Mouse (Mus musculus): ENCODE data around the gene Col6a4. TPM values are rescaled to one million over a fixed set of nuclear protein-coding genes. Genes with fewer than 3 reads are reported as not detected.

The Col6a4 gene
- polyA plus RNA-seq, 1 experiment from 2014 or later: not detected

DNA sequence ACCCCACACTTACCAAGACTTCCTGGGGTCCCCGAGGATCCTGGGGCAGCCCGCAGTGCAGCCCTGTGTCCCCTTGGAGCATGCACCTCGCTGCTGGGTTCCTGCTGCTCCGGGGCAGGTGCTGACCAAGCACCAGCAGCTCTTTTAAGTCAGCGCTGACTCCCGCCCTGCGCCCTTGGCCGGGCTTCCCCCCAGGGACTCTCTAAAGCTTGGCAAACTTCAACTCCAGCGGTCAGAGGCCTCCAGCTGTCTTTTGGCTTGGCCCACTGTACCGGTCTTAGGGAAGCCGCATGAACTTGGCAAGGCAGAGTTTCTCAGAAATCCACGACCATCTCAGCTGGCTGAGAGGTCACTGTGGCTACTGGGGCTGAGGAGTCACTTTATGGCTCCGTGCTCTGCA lies 136.1 kb downstream of the Col6a4 start, which contains the start of gene Col6a5:
Gene Col6a5 (minus strand): TSS at position 111 of the 400 bp plus-strand sequence.
- Histone ChIP-seq H3K27ac (ENCODE audit: poor library complexity, severe bottlenecking) (no peak within 1 kb of the TSS), H3K36me3 (no peaks in the 10 kb centered on the region), H3K9ac (no peak within 1 kb of the TSS), H3K4me1 (replicated peaks) (peaks cover 7% of the 10 kb centered on the region; the same call in 1 of the 2 replicates), H3K27me3 (replicated peaks) (0 out of 2 replicates have a peak, but pooled peaks cover 4% of the 10 kb centered on the region), H3K4me3 (no peak within 1 kb of the TSS), H3K9me3 (replicated peaks) (no peaks in the 10 kb centered on the region), H3K4me2 (peak within 1 kb of the TSS; percentile 17; the same call in 1 of the 2 replicates)
- WGBS: 11% methylated on average over 13 of the region's 13 CpGs
- ATAC-seq (ENCODE audit: insufficient number of reproducible peaks, low FRiP score): no peak

DNA sequence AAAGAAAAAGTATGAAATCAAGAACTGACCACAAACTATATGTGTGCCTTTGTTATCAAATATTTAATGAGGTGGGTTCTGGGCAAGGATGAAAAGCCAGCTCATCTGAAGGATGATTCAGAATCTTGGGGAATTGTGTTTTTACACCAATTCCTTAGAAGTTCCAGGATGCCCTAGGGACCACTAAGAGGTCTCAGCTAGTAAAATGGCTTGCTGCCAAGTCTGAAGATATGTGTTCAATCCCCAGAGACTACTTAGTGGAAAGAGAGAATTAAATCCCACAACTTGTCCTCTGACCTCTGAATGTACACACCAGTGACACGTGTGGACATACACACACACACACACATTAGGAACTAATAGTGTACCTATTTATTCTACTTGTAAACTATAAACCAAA lies 137.5 kb downstream of the Col6a4 start:
- H3K4me3 ChIP-seq: no peak overlapping the region
- peaks cover 7% of the 10 kb centered on the region; the same call in 1 of the 2 replicates for H3K4me1 ChIP-seq (replicated peaks)
- H3K27ac ChIP-seq (ENCODE audit: poor library complexity, severe bottlenecking): no peak overlapping the region
- H3K9ac ChIP-seq: no peak overlapping the region
- no peaks in the 10 kb centered on the region for H3K36me3 ChIP-seq
- H3K27me3 ChIP-seq (replicated peaks): 0 out of 2 replicates have a peak, but pooled peaks cover 4% of the 10 kb centered on the region
- H3K4me2 ChIP-seq: no peak overlapping the region
- 61% methylated on average over 1 of the region's 1 CpGs for WGBS
- H3K9me3 ChIP-seq (replicated peaks): no peaks in the 10 kb centered on the region
- ATAC-seq (ENCODE audit: insufficient number of reproducible peaks, low FRiP score): no peak

DNA sequence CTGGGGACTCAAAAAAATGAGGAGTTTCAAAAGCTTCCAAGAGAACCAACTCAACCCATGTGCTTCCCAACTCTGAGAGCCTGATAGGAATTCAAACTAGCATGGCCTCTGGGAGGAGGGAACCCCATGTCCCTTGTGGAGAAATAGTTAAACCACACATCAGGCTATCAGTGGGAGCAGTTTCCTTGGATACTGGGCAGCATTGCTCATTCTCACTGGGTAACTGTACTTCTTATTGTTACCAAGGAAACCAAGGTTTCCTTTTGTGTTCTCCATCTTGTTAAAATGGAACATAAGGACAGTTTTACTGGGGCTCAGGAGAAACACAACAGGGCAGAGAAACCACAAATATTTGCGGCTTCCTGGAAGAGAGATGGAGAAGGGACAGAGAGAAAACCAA lies 146.8 kb downstream of the Col6a4 start:
- Histone ChIP-seq H3K4me3 (no peak overlapping the region), H3K4me1 (replicated peaks) (no peaks in the 10 kb centered on the region), H3K9ac (no peak overlapping the region), H3K9me3 (replicated peaks) (no peaks in the 10 kb centered on the region), H3K4me2 (no peak overlapping the region), H3K27me3 (replicated peaks) (no peaks in the 10 kb centered on the region), H3K36me3 (no peaks in the 10 kb centered on the region), H3K27ac (ENCODE audit: poor library complexity, severe bottlenecking) (no peak overlapping the region)
- no peak for ATAC-seq (ENCODE audit: insufficient number of reproducible peaks, low FRiP score)
- WGBS: 77% methylated on average over 1 of the region's 1 CpGs

DNA sequence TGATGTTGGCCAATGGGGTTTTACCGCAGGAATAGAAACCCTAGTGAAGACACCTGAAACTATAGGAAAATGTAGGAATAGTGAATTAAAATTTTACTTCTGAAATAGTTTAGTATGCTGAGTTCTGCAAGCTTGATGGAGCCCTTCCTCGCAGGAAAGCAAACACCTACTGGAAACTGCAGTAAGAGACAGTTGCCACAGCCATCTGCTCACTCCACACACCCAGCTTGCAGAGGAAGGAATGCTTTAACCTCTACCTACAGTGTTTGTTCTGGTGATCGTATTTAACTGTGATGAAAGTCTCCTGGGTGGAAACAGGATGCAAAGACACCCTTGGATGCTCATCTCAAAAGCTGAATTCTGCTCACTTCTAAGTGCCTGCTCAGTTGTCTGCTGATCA lies 149.0 kb downstream of the Col6a4 start:
- H3K4me3 ChIP-seq: no peak overlapping the region
- ATAC-seq (ENCODE audit: insufficient number of reproducible peaks, low FRiP score): no peak
- WGBS: 71% methylated on average over 3 of the region's 3 CpGs

More for the DNA sequence above, 149.0 kb downstream of the Col6a4 start:
- Histone ChIP-seq H3K27me3 (replicated peaks) (no peaks in the 10 kb centered on the region), H3K9me3 (replicated peaks) (no peaks in the 10 kb centered on the region), H3K4me1 (replicated peaks) (no peaks in the 10 kb centered on the region), H3K4me2 (no peak overlapping the region), H3K27ac (ENCODE audit: poor library complexity, severe bottlenecking) (no peak overlapping the region), H3K9ac (no peak overlapping the region), H3K36me3 (no peaks in the 10 kb centered on the region)

Other genes starting within 250 kb of the Col6a4 start
- gene Col6a5, start 136.1 kb downstream of the Col6a4 start, polyA plus RNA-seq (2016; fragmentation: Nextera tagmentation; extraction: Ambion mirVana): 0.01 and 0.08 TPM in 2 replicates
- 1.1 TPM in 2 replicates for gene Glyctk, start 61.4 kb upstream of the Col6a4 start, polyA plus RNA-seq (2016; fragmentation: Nextera tagmentation; extraction: Ambion mirVana)
- gene Wdr82, start 74.1 kb upstream of the Col6a4 start, polyA plus RNA-seq (2016; fragmentation: Nextera tagmentation; extraction: Ambion mirVana): 23.6 and 23.7 TPM in 2 replicates
- gene Ppm1m, start 103.0 kb upstream of the Col6a4 start, polyA plus RNA-seq (2016; fragmentation: Nextera tagmentation; extraction: Ambion mirVana): 30.7 and 34.1 TPM in 2 replicates
- gene Twf2, start 106.3 kb upstream of the Col6a4 start, polyA plus RNA-seq (2016; fragmentation: Nextera tagmentation; extraction: Ambion mirVana): 52.9 and 53.9 TPM in 2 replicates
- not detected in 2 replicates for gene Tlr9, start 125.8 kb upstream of the Col6a4 start, polyA plus RNA-seq (2016; fragmentation: Nextera tagmentation; extraction: Ambion mirVana)
- 129 and 133 TPM in 2 replicates for gene Alas1, start 151.9 kb upstream of the Col6a4 start, polyA plus RNA-seq (2016; fragmentation: Nextera tagmentation; extraction: Ambion mirVana)
- gene Poc1a, start 184.3 kb upstream of the Col6a4 start, polyA plus RNA-seq (2016; fragmentation: Nextera tagmentation; extraction: Ambion mirVana): 27.8 and 30.0 TPM in 2 replicates